Mouse (Mus musculus) C2C12 (cell line): ENCODE measurements around the gene Myt1l. TPM values are rescaled to one million over a fixed set of nuclear protein-coding genes. Genes with fewer than 3 reads are reported as not detected.

Experiments used
- H3K27me3 ChIP-seq: one replicate; pipeline ENCODE4 v1.6.1; 2011; ENCODE audit not compliant: control insufficient read depth, insufficient read depth, insufficient read length
- H3K36me3 ChIP-seq: one replicate; pipeline ENCODE4 v1.6.1; 2011; ENCODE audit not compliant: control insufficient read depth, insufficient read depth
- H3K4me3 ChIP-seq: one replicate; pipeline ENCODE4 v1.5.1; 2011; ENCODE audit warnings: mild to moderate bottlenecking, control low read depth; ENCODE audit not compliant: poor library complexity, insufficient read depth, severe bottlenecking
- H3K79me2 ChIP-seq: one replicate; pipeline ENCODE4 v1.6.1; 2011; ENCODE audit not compliant: control insufficient read depth, insufficient read depth
- H3K79me3 ChIP-seq: one replicate; pipeline ENCODE4 v1.6.1; 2011; ENCODE audit warnings: low read depth, control low read depth
- H3ac ChIP-seq: one replicate; pipeline ENCODE3; 2011; ENCODE audit warnings: low read depth; ENCODE audit not compliant: control insufficient read depth, insufficient read length
- CEBPB ChIP-seq: IDR thresholded peaks from one replicate; pipeline ENCODE4 v1.6.1; 2011; ENCODE audit warnings: low read depth, mild to moderate bottlenecking, control low read depth, moderate library complexity
- CTCF ChIP-seq: IDR thresholded peaks from one replicate; pipeline ENCODE4 v1.5.1; 2011; ENCODE audit not compliant: control insufficient read depth, insufficient read depth, insufficient read length
- FOSL1 ChIP-seq: IDR thresholded peaks from one replicate; pipeline ENCODE4 v1.8.0; 2011; ENCODE audit warnings: mild to moderate bottlenecking, low read length; ENCODE audit not compliant: poor library complexity, insufficient read depth, severe bottlenecking
- MAX ChIP-seq: IDR thresholded peaks from one replicate; pipeline ENCODE4 v1.6.1; 2011; ENCODE audit warnings: mild to moderate bottlenecking, control low read depth
- MYOD1 ChIP-seq: IDR thresholded peaks from one replicate; pipeline ENCODE4 v1.6.1; 2011; ENCODE audit warnings: low read depth; ENCODE audit not compliant: control insufficient read depth, insufficient read length
- MYOG ChIP-seq: IDR thresholded peaks from one replicate; pipeline ENCODE4 v1.6.1; 2011; ENCODE audit not compliant: control insufficient read depth, insufficient read length; ENCODE audit errors: extremely low read depth
- USF1 ChIP-seq: IDR thresholded peaks from one replicate; pipeline ENCODE4 v1.6.1; 2011; ENCODE audit warnings: low read depth, mild to moderate bottlenecking, control low read depth, moderate library complexity
- polyA plus RNA-seq: library from polyadenylated mRNA; unstranded; fragments of >200 nt; fragmentation: generic; extraction: Trizol; gene quantifications from one replicate; pipeline ENCODE4 v1.2.1, GENCODE M21; 2012; ENCODE audit warnings: missing spikeins

The Myt1l gene
- polyA plus RNA-seq, 1 experiment = not detected

DNA sequence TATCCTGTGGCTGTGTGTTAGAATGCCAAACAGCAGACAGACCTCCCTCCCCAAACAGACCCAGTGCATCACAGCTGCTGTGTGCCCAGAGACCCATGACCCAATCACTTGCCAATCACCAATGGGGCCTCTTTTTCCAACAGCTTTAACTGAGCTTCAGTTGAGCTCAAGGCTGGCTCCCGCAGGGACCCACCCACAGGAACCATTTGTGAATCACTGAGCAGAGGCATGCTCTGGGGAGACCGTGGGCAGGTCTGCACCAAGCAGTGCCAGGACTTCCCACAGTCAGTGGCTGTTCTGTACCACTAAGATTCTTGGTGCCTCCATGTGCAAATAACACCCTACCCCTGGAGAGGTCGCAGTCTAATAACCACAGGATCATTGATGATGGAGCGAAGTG lies 27.5 kb downstream of the Myt1l start:
- Histone ChIP-seq H3K79me2 (no peaks in the 10 kb centered on the region), H3K79me3 (no peaks in the 10 kb centered on the region), H3K36me3 (no peaks in the 10 kb centered on the region), H3K4me3 (no peak overlapping the region), H3ac (no peak overlapping the region), H3K27me3 (no peaks in the 10 kb centered on the region)
- no peak for TF ChIP-seq USF1
- no peak for TF ChIP-seq CEBPB
- TF ChIP-seq MYOG = no peak
- no peak for TF ChIP-seq CTCF
- no peak for TF ChIP-seq FOSL1
- no peak for TF ChIP-seq MAX

DNA sequence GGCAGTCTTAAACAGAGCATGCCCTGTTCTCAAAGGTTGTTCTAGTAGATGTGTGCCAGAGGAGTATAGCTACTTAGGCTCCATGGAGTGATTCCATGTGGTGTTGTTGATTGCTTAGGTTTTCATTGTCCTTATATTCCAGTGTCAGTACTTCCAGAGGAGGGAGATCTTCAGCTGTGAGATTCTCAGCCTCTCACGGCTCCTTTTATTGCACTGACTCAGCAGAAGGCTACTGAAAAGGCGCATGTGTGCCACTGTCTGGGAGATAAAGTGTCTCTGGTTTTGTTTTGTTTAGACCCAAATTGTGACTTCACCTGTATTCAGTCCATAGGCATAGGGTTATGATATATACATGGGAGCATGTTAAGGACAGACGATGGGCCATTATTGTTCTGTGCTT lies 28.2 kb downstream of the Myt1l start:
- Histone ChIP-seq H3ac (no peak overlapping the region), H3K36me3 (no peaks in the 10 kb centered on the region), H3K79me2 (no peaks in the 10 kb centered on the region), H3K79me3 (no peaks in the 10 kb centered on the region), H3K4me3 (no peak overlapping the region), H3K27me3 (no peaks in the 10 kb centered on the region)
- TF ChIP-seq CTCF = no peak
- no peak for TF ChIP-seq CEBPB
- TF ChIP-seq MAX = no peak
- TF ChIP-seq USF1 = no peak
- TF ChIP-seq MYOG = no peak
- no peak for TF ChIP-seq FOSL1
- TF ChIP-seq MYOD1 = no peak

DNA sequence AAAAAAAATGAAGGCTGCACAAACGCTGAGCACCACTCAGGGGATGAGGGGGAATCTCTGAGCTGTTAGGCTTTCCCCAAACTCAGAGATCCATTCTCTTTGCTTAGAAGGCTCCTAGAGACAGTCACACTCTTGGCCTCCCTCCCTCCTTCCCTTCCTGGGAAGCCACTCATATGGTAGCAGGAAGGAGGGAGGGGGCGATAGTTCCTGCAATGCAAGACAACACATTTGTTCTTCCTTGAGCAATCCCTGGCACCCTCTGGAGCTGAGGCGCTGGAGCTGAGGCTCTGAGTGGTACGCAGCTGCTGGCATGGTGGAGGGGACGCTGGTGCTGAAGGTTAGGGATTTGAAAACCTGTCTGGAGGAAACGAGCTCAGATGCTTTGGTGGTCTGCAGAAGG lies 28.7 kb downstream of the Myt1l start:
- no peaks in the 10 kb centered on the region for H3K36me3 ChIP-seq
- H3ac ChIP-seq = no peak overlapping the region
- no peaks in the 10 kb centered on the region for H3K27me3 ChIP-seq
- H3K4me3 ChIP-seq = no peak overlapping the region
- no peak for TF ChIP-seq CTCF
- TF ChIP-seq CEBPB = no peak
- no peak for TF ChIP-seq FOSL1
- TF ChIP-seq MYOD1 = no peak
- no peak for TF ChIP-seq MAX
- no peak for TF ChIP-seq MYOG
- TF ChIP-seq USF1 = no peak
- H3K79me2 ChIP-seq = no peaks in the 10 kb centered on the region
- H3K79me3 ChIP-seq = no peaks in the 10 kb centered on the region

DNA sequence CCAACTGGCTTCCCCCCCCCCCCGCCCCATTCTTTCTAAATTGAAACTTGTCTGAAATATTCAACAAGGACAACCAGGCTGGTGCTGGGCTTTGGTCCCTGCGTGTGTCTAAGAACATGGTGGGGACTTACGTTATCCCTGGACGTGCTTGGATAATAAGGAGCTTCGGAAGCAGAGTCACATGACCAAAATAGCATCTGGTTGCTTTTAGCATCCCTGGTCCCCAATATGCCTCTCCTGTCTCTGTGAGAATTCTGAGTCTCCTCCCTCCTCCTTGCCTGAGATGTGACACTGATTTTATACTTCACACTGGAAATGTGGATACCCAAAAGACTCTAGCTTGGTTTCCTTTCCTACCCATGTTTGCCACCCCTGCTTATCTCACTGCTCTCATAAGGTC lies 31.6 kb downstream of the Myt1l start:
- Histone ChIP-seq H3K27me3 (no peaks in the 10 kb centered on the region), H3K79me3 (no peaks in the 10 kb centered on the region), H3ac (no peak overlapping the region), H3K36me3 (no peaks in the 10 kb centered on the region), H3K4me3 (no peak overlapping the region), H3K79me2 (no peaks in the 10 kb centered on the region)
- TF ChIP-seq MYOD1 (no peak), MAX (no peak), USF1 (no peak), CEBPB (no peak)

DNA sequence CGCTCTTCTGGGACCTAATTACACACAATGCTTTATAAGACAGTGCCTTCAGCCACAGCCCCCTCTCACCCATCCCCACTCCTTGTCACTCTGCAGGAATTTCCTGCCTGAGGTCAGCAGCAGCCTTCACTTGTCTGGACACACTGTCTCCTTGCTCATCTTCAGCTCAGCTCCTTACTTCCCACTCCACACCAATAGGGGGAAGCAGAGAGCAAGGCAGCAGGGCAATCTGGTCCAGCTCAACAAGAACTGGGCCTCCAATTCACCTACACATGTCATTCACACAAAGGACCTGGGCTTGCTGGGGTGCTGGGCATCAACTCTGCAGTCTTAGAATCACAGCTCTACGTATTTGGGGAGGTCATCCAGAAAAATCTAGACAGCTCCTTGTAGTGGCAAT lies 33.0 kb downstream of the Myt1l start:
- TF ChIP-seq CTCF (no peak), USF1 (no peak), MYOD1 (no peak), MAX (no peak), CEBPB (no peak), FOSL1 (no peak), MYOG (no peak)
- no peak overlapping the region for H3K4me3 ChIP-seq

DNA sequence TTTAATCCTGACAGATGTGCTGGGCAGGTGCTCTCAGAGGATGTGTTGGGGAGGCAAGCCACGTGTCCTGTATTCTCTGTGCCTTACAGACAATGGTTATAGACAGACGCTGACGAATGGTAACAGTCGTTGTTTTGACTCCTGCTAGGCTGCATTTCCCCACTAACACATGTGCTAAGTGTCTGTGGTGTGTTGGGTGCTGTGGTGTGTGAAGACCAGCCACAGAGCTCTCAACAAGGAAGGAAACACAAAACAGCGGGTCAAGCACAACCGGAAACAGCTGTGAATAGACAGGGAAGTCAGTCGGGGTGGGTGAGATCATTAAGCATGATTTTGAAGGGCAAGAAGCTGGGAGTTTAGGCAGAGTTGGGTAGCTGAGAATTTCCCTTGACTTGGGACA lies 41.1 kb downstream of the Myt1l start:
- H3K4me3 ChIP-seq = no peak overlapping the region
- TF ChIP-seq CTCF = no peak
- no peak for TF ChIP-seq MYOD1
- no peak for TF ChIP-seq USF1
- TF ChIP-seq MAX = no peak
- TF ChIP-seq CEBPB = no peak
- no peak for TF ChIP-seq FOSL1
- no peak for TF ChIP-seq MYOG
- H3K79me3 ChIP-seq = no peaks in the 10 kb centered on the region
- no peaks in the 10 kb centered on the region for H3K79me2 ChIP-seq
- no peaks in the 10 kb centered on the region for H3K36me3 ChIP-seq
- H3K27me3 ChIP-seq = no peaks in the 10 kb centered on the region
- no peak overlapping the region for H3ac ChIP-seq

More for the DNA sequence above, 33.0 kb downstream of the Myt1l start:
- no peaks in the 10 kb centered on the region for H3K79me3 ChIP-seq
- H3K36me3 ChIP-seq = no peaks in the 10 kb centered on the region
- H3ac ChIP-seq = no peak overlapping the region
- no peaks in the 10 kb centered on the region for H3K79me2 ChIP-seq
- no peaks in the 10 kb centered on the region for H3K27me3 ChIP-seq
